Mouse (Mus musculus): Measurements from ENCODE around the gene Padi3. TPM values are rescaled to one million over a fixed set of nuclear protein-coding genes. Genes with fewer than 3 reads are reported as not detected.

Gene Padi3
- polyA plus RNA-seq, 1 experiment from 2014 or later, result not detected

- 25% methylated on average over 8 of the region's 8 CpGs for WGBS
Observed at GRCm38 (mm10) chr4:140837879-140838278, 27.4 kb upstream of the Padi3 start.

DNA sequence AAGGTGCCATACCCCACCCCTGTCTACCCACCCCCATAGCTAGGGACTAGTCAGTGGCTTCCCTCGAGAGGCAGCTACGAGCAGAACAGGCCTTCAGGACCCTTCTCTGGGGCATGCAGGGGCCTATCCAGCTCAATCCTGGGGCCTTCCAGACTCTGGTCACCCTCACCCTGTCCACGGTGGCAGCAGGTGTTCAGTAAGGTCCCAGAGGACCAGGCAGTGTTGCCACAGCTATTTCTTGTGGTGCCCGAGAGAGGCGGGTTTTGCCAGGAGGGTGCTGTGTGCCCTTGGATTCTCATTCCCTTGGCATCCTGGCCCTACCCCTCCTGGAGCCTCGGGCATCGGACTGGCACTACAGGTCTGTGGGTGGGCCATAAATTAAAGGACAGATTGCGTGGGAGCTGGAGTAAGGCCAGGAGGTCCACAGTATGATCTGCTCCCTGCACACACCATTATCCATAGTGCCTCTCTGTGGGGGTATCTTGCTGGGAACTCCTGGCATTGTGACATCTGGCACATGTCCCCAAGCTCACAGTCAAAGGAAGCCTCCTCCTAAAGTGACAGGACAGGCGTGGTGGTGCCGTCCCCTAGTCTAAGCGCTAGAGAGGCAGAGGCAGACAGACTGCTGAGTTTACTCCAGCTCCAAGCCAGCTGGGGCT, 25.9 kb upstream of the Padi3 start:
- H3K4me3 ChIP-seq, result no peak overlapping the region
- no peaks in the 10 kb centered on the region for H3K27me3 ChIP-seq (replicated peaks)
- 50% methylated on average over 11 of the region's 11 CpGs for WGBS
- no peaks in the 10 kb centered on the region for H3K36me3 ChIP-seq (replicated peaks)
- H3K4me2 ChIP-seq, result no peak overlapping the region
- peaks cover 12% of the 10 kb centered on the region for H3K4me1 ChIP-seq
- H3K27ac ChIP-seq, result no peak overlapping the region
- ATAC-seq (replicated peaks), result no peak
- H3K9ac ChIP-seq, result no peak overlapping the region
- H3K9me3 ChIP-seq, result no peaks in the 10 kb centered on the region

More at GRCm38 (mm10) chr4:140837879-140838278, 27.4 kb upstream of the Padi3 start:
- Histone ChIP-seq H3K9ac (no peak overlapping the region), H3K9me3 (no peaks in the 10 kb centered on the region), H3K36me3 (replicated peaks) (no peaks in the 10 kb centered on the region), H3K27me3 (replicated peaks) (no peaks in the 10 kb centered on the region), H3K27ac (no peak overlapping the region), H3K4me3 (no peak overlapping the region), H3K4me2 (no peak overlapping the region), H3K4me1 (peaks cover 12% of the 10 kb centered on the region)
- no peak for ATAC-seq (replicated peaks)

DNA sequence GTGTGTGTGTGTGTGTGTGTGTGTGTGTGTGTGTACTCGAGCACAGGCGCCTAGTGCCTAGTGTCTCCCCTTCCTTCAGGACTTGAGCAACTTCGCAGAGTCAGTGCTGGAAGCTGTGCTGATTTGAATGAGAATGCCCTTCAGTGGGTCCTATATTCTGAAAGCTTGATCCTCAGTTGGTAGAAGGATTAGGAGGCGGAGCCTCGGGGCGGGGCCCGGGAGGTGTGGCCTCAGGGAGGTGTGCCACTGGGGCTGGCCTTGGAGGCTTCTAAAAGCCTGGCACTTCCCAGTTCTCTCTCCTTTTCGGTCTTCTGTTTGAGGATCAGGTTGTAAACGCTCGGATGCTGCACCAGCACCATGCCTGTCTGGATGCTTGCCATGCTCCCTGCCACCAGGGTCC, 25.2 kb upstream of the Padi3 start:
- H3K9ac ChIP-seq, result no peak overlapping the region
- H3K4me2 ChIP-seq, result no peak overlapping the region
- H3K36me3 ChIP-seq (replicated peaks), result no peaks in the 10 kb centered on the region
- no peak overlapping the region for H3K4me3 ChIP-seq
- 3% methylated on average over 10 of the region's 10 CpGs for WGBS
- no peak overlapping the region for H3K27ac ChIP-seq
- H3K27me3 ChIP-seq (replicated peaks), result no peaks in the 10 kb centered on the region
- ATAC-seq (replicated peaks), result peak; percentile 59; the same call in 1 of the 2 replicates
- peaks cover 12% of the 10 kb centered on the region for H3K4me1 ChIP-seq
- H3K9me3 ChIP-seq, result no peaks in the 10 kb centered on the region

DNA sequence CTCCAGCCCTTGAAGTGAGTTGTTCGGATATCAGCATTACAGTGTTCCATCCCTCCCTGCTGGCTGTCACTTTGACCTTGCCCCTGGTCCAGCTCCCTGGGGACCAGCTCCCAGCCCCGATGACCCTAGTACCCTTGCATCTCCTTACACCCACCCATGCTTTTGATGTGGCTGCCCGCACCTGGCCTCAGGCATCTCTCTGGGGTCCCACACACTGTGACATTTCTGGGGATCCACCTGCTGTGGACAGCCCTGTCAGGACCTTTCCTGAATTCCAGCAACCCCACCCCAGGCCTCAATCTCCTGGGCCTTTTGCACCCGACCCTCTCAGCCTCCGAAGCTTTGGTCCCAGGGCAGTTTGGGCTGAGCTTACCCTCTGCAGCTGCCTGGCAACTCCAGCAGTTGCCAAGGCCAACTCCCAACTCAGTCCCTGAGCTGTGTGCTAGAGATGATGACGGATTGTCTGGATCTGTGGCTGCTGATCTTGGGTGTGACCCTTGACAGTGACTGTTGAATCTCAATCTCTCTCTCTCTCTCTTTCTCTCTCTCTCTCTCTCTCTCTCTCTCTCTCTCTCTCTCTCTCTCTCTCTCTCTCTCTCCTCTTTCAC, 24.0 kb upstream of the Padi3 start:
- no peaks in the 10 kb centered on the region for H3K9me3 ChIP-seq
- no peak for ATAC-seq (replicated peaks)

GRCm38 (mm10) chr4:140832821-140833220, 22.4 kb upstream of the Padi3 start:
- Histone ChIP-seq H3K27ac (no peak overlapping the region), H3K9me3 (no peaks in the 10 kb centered on the region), H3K4me1 (peaks cover 12% of the 10 kb centered on the region), H3K36me3 (replicated peaks) (no peaks in the 10 kb centered on the region), H3K27me3 (replicated peaks) (no peaks in the 10 kb centered on the region), H3K4me3 (no peak overlapping the region), H3K4me2 (no peak overlapping the region), H3K9ac (no peak overlapping the region)
- ATAC-seq (replicated peaks), result no peak
- WGBS, result 53% methylated on average over 8 of the region's 8 CpGs

More for the DNA sequence above, 24.0 kb upstream of the Padi3 start:
- Histone ChIP-seq H3K27ac (no peak overlapping the region), H3K4me3 (no peak overlapping the region), H3K4me2 (no peak overlapping the region), H3K4me1 (peaks cover 12% of the 10 kb centered on the region), H3K9ac (no peak overlapping the region), H3K36me3 (replicated peaks) (no peaks in the 10 kb centered on the region), H3K27me3 (replicated peaks) (no peaks in the 10 kb centered on the region)
- WGBS, result 62% methylated on average over 6 of the region's 6 CpGs

GRCm38 (mm10) chr4:140831808-140832207, 21.4 kb upstream of the Padi3 start:
- Histone ChIP-seq H3K4me2 (no peak overlapping the region), H3K4me3 (no peak overlapping the region)
- WGBS, result 95% methylated on average over 4 of the region's 4 CpGs

GRCm38 (mm10) chr4:140827237-140827636, 16.8 kb upstream of the Padi3 start:
- WGBS, result 56% methylated on average over 3 of the region's 3 CpGs
- no peak overlapping the region for H3K27ac ChIP-seq
- no peak overlapping the region for H3K9ac ChIP-seq
- no peaks in the 10 kb centered on the region; the same call in none of the 2 replicates for H3K9me3 ChIP-seq
- ATAC-seq (replicated peaks), result no peak
- H3K36me3 ChIP-seq (replicated peaks), result no peaks in the 10 kb centered on the region
- H3K4me2 ChIP-seq, result no peak overlapping the region
- no peaks in the 10 kb centered on the region for H3K4me1 ChIP-seq
- H3K27me3 ChIP-seq (replicated peaks), result no peaks in the 10 kb centered on the region
- no peak overlapping the region for H3K4me3 ChIP-seq

More at GRCm38 (mm10) chr4:140831808-140832207, 21.4 kb upstream of the Padi3 start:
- no peaks in the 10 kb centered on the region for H3K27me3 ChIP-seq (replicated peaks)
- no peaks in the 10 kb centered on the region for H3K36me3 ChIP-seq (replicated peaks)
- no peak for ATAC-seq (replicated peaks)
- no peak overlapping the region for H3K9ac ChIP-seq
- no peaks in the 10 kb centered on the region for H3K9me3 ChIP-seq
- no peak overlapping the region for H3K27ac ChIP-seq
- H3K4me1 ChIP-seq, result peaks cover 12% of the 10 kb centered on the region

GRCm38 (mm10) chr4:140825942-140826341, 15.5 kb upstream of the Padi3 start:
- Histone ChIP-seq H3K36me3 (replicated peaks) (no peaks in the 10 kb centered on the region), H3K9ac (no peak overlapping the region), H3K4me3 (no peak overlapping the region), H3K4me1 (no peaks in the 10 kb centered on the region), H3K9me3 (no peaks in the 10 kb centered on the region; the same call in none of the 2 replicates), H3K27me3 (replicated peaks) (no peaks in the 10 kb centered on the region), H3K27ac (no peak overlapping the region), H3K4me2 (no peak overlapping the region)
- no peak for ATAC-seq (replicated peaks)
- WGBS, result 65% methylated on average over 11 of the region's 11 CpGs

DNA sequence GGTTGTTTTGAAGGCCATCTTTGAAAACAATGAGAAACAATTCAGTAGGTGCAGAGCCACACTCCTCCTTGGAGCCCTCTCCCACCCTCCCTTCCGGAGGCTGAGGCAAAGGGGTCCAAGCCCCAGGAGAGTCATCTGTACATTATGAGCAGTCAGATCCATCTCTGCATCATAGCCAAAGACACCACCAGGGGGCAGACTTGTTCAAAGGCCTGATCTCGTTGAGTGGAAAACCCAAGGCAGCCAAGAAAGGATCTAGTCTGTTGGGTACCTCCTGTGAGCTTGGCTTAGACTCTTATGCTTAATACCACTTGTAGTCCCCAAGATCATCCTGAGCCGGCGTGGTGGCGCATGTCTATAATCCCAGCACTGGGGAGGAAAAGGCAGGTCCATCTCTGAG, 11.5 kb upstream of the Padi3 start:
- Histone ChIP-seq H3K9me3 (no peaks in the 10 kb centered on the region; the same call in none of the 2 replicates), H3K4me1 (no peaks in the 10 kb centered on the region), H3K27ac (no peak overlapping the region), H3K4me3 (no peak overlapping the region), H3K27me3 (replicated peaks) (no peaks in the 10 kb centered on the region), H3K9ac (no peak overlapping the region), H3K36me3 (replicated peaks) (no peaks in the 10 kb centered on the region), H3K4me2 (no peak overlapping the region)
- 73% methylated on average over 5 of the region's 5 CpGs for WGBS
- ATAC-seq (replicated peaks), result no peak

GRCm38 (mm10) chr4:140817413-140817812, 7.0 kb upstream of the Padi3 start:
- Histone ChIP-seq H3K4me1 (peaks cover 7% of the 10 kb centered on the region), H3K9me3 (no peaks in the 10 kb centered on the region), H3K4me3 (no peak overlapping the region), H3K36me3 (replicated peaks) (no peaks in the 10 kb centered on the region), H3K4me2 (no peak overlapping the region), H3K27ac (no peak overlapping the region), H3K9ac (no peak overlapping the region), H3K27me3 (replicated peaks) (peaks cover 8% of the 10 kb centered on the region)
- ATAC-seq (replicated peaks), result no peak
- WGBS, result 87% methylated on average over 8 of the region's 8 CpGs

- H3K27ac ChIP-seq, result no peak overlapping the region
- peaks cover 8% of the 10 kb centered on the region for H3K27me3 ChIP-seq (replicated peaks)
- H3K9me3 ChIP-seq, result no peaks in the 10 kb centered on the region
- H3K9ac ChIP-seq, result no peak overlapping the region
- H3K4me3 ChIP-seq, result no peak overlapping the region
- no peak for ATAC-seq (replicated peaks)
- no peak overlapping the region for H3K4me2 ChIP-seq
- WGBS, result 63% methylated on average over 10 of the region's 10 CpGs
- no peaks in the 10 kb centered on the region for H3K36me3 ChIP-seq (replicated peaks)
- H3K4me1 ChIP-seq, result peaks cover 7% of the 10 kb centered on the region
Observed at GRCm38 (mm10) chr4:140815996-140816917, 5.8 kb upstream of the Padi3 start.

DNA sequence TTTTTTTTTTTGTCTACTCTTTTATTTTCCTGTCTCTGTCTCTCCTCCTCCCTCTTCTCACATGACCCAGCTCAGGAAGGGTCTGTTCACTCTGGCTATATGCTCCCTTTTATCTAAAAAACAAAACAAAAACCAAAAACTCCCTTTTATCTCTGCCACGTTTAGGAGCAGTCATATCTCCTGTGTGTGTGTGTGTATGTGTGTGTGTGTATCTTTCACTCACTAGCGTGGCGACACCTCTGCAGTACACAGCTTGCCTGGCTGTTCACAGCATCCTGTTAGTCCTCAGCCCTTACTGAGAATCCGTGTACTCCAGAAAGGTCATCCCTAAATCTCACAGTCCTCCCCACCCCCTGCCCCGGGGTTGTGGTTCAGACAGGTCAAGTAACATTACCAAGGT, 5.0 kb upstream of the Padi3 start:
- Histone ChIP-seq H3K27me3 (replicated peaks) (peaks cover 8% of the 10 kb centered on the region), H3K9me3 (no peaks in the 10 kb centered on the region), H3K9ac (no peak overlapping the region), H3K27ac (no peak overlapping the region), H3K4me3 (no peak overlapping the region), H3K36me3 (replicated peaks) (no peaks in the 10 kb centered on the region), H3K4me2 (no peak overlapping the region), H3K4me1 (peaks cover 7% of the 10 kb centered on the region)
- ATAC-seq (replicated peaks), result no peak
- whole genome bisulfite sequencing, result 80% methylated on average over 5 of the region's 5 CpGs

All from midbrain, embryonic 15.5 days (tissue).